Mouse (Mus musculus) hindbrain, embryonic 15.5 days (tissue): Measurements from ENCODE around the gene Npas3. TPM values are rescaled to one million over a fixed set of nuclear protein-coding genes. Genes with fewer than 3 reads are reported as not detected.

Source experiments
- ATAC-seq: fragments of 200-750 bp; cut with Nextera tagmentation; 2 replicates; pipeline ENCODE4 v1.8.0; 2017; ENCODE audit warnings: low read depth, moderate number of reproducible peaks, moderate TSS enrichment; ENCODE audit not compliant: low FRiP score
- H3K27ac ChIP-seq: fragments of 300-500 bp; sonication (generic); replicated peaks from 2 replicates; pipeline ENCODE4 v1.5.1; 2015; ENCODE audit warnings: mild to moderate bottlenecking, inconsistent platforms
- H3K27me3 ChIP-seq: fragments of 300-500 bp; sonication (generic); 2 replicates; pipeline ENCODE4 v1.6.1; 2015; ENCODE audit warnings: control low read depth, inconsistent platforms
- H3K36me3 ChIP-seq: fragments of 300-500 bp; sonication (generic); 2 replicates; pipeline ENCODE4 v1.6.1; 2015; ENCODE audit warnings: control low read depth, inconsistent platforms
- H3K4me1 ChIP-seq: fragments of 300-500 bp; sonication (generic); replicated peaks from 2 replicates; pipeline ENCODE4 v1.6.1; 2015; ENCODE audit warnings: control low read depth, inconsistent platforms
- H3K4me2 ChIP-seq: fragments of 300-500 bp; sonication (generic); 2 replicates; pipeline ENCODE4 v1.6.1; 2015; ENCODE audit warnings: moderate library complexity, mild to moderate bottlenecking, inconsistent platforms
- H3K4me3 ChIP-seq: fragments of 300-500 bp; sonication (generic); 2 replicates; pipeline ENCODE4 v1.5.1; 2015; ENCODE audit warnings: mild to moderate bottlenecking, inconsistent platforms
- H3K9ac ChIP-seq: fragments of 300-500 bp; sonication (generic); 2 replicates; pipeline ENCODE4 v1.6.1; 2015; ENCODE audit warnings: inconsistent platforms
- H3K9me3 ChIP-seq: fragments of 300-500 bp; sonication (generic); 2 replicates; pipeline ENCODE4 v1.6.1; 2016; ENCODE audit warnings: control low read depth, inconsistent platforms
- WGBS: fragments of 180-500 bp; shearing (Covaris S2); methylation state at CpG from one replicate; pipeline ENCODE4 v1.1.7; 2015; 5-methylcytosine and 5-hydroxymethylcytosine counted together
- polyA plus RNA-seq: library from polyadenylated mRNA; unstranded; fragments of >200 nt; fragmentation: Nextera tagmentation; extraction: Ambion mirVana; gene quantifications from 2 replicates; pipeline ENCODE4 v1.2.1, GENCODE M21; 2015

Npas3 gene
- polyA plus RNA-seq, 1 experiment from 2014 or later = 27.1 TPM

GRCm38 (mm10) chr12:53864436-53865136 lies 616.1 kb downstream of the Npas3 start:
- WGBS = 53% methylated on average over 5 of the region's 5 CpGs
- Histone ChIP-seq H3K9ac (no peak overlapping the region), H3K4me3 (no peak overlapping the region), H3K27ac (no peak overlapping the region), H3K4me1 (peaks cover 16% of the 10 kb centered on the region), H3K27me3 (no peaks in the 10 kb centered on the region), H3K36me3 (no peaks in the 10 kb centered on the region), H3K4me2 (no peak overlapping the region), H3K9me3 (no peaks in the 10 kb centered on the region)
- no peak for ATAC-seq

- Histone ChIP-seq H3K27ac (no peak overlapping the region), H3K4me3 (no peak overlapping the region), H3K9ac (no peak overlapping the region), H3K27me3 (no peaks in the 10 kb centered on the region), H3K36me3 (no peaks in the 10 kb centered on the region), H3K4me2 (no peak overlapping the region), H3K4me1 (peaks cover 16% of the 10 kb centered on the region), H3K9me3 (no peaks in the 10 kb centered on the region)
- ATAC-seq = no peak
- 26% methylated on average over 2 of the region's 2 CpGs for WGBS
Observed at GRCm38 (mm10) chr12:53865691-53866090, 617.2 kb downstream of the Npas3 start.

- 51% methylated on average over 4 of the region's 4 CpGs for WGBS
- Histone ChIP-seq H3K9ac (no peak overlapping the region), H3K36me3 (no peaks in the 10 kb centered on the region), H3K27me3 (no peaks in the 10 kb centered on the region), H3K4me2 (no peak overlapping the region), H3K4me1 (peaks cover 10% of the 10 kb centered on the region; the same call in 1 of the 2 replicates), H3K4me3 (no peak overlapping the region), H3K27ac (no peak overlapping the region), H3K9me3 (no peaks in the 10 kb centered on the region)
- ATAC-seq = no peak
Observed at GRCm38 (mm10) chr12:53869981-53870380, 621.5 kb downstream of the Npas3 start.

GRCm38 (mm10) chr12:53875226-53875625 lies 626.7 kb downstream of the Npas3 start:
- 0 out of 2 replicates have a peak, but pooled peaks have one; percentile 30 for ATAC-seq
- WGBS = 37% methylated on average over 3 of the region's 3 CpGs
- H3K9ac ChIP-seq = no peak overlapping the region
- no peak overlapping the region for H3K4me2 ChIP-seq
- peaks cover 6% of the 10 kb centered on the region; the same call in 1 of the 2 replicates for H3K4me1 ChIP-seq
- H3K9me3 ChIP-seq = peaks cover 4% of the 10 kb centered on the region; the same call in 1 of the 2 replicates
- H3K27ac ChIP-seq = no peak overlapping the region
- H3K4me3 ChIP-seq = no peak overlapping the region
- H3K36me3 ChIP-seq = no peaks in the 10 kb centered on the region
- H3K27me3 ChIP-seq = no peaks in the 10 kb centered on the region

GRCm38 (mm10) chr12:53876693-53877092 lies 628.2 kb downstream of the Npas3 start:
- H3K27me3 ChIP-seq = no peaks in the 10 kb centered on the region
- peaks cover 4% of the 10 kb centered on the region; the same call in 1 of the 2 replicates for H3K9me3 ChIP-seq
- H3K4me1 ChIP-seq = peaks cover 6% of the 10 kb centered on the region; the same call in 1 of the 2 replicates
- no peak for ATAC-seq
- H3K27ac ChIP-seq = no peak overlapping the region
- H3K36me3 ChIP-seq = no peaks in the 10 kb centered on the region
- H3K4me2 ChIP-seq = no peak overlapping the region
- no peak overlapping the region for H3K9ac ChIP-seq
- WGBS = 92% methylated on average over 5 of the region's 5 CpGs
- H3K4me3 ChIP-seq = no peak overlapping the region

- Histone ChIP-seq H3K4me1 (no peaks in the 10 kb centered on the region), H3K9ac (no peak overlapping the region), H3K36me3 (no peaks in the 10 kb centered on the region), H3K4me3 (no peak overlapping the region), H3K27me3 (no peaks in the 10 kb centered on the region), H3K9me3 (peaks cover 4% of the 10 kb centered on the region; the same call in 1 of the 2 replicates), H3K27ac (no peak overlapping the region), H3K4me2 (no peak overlapping the region)
- no peak for ATAC-seq
- 77% methylated on average over 4 of the region's 4 CpGs for WGBS
Observed at GRCm38 (mm10) chr12:53881684-53882083, 633.2 kb downstream of the Npas3 start.

- H3K27ac ChIP-seq = no peak overlapping the region
Observed at GRCm38 (mm10) chr12:53882863-53883262, 634.4 kb downstream of the Npas3 start.

GRCm38 (mm10) chr12:53888624-53889023 lies 640.1 kb downstream of the Npas3 start:
- Histone ChIP-seq H3K9me3 (no peaks in the 10 kb centered on the region), H3K4me3 (no peak overlapping the region), H3K27me3 (no peaks in the 10 kb centered on the region), H3K27ac (peak overlapping the region; percentile 25; the same call in 1 of the 2 replicates), H3K4me2 (no peak overlapping the region), H3K4me1 (no peaks in the 10 kb centered on the region), H3K36me3 (no peaks in the 10 kb centered on the region), H3K9ac (no peak overlapping the region)
- no peak for ATAC-seq
- WGBS = 44% methylated on average over 4 of the region's 4 CpGs

More at GRCm38 (mm10) chr12:53882863-53883262, 634.4 kb downstream of the Npas3 start:
- Histone ChIP-seq H3K4me2 (no peak overlapping the region), H3K9ac (no peak overlapping the region), H3K9me3 (peaks cover 4% of the 10 kb centered on the region; the same call in 1 of the 2 replicates), H3K4me3 (no peak overlapping the region), H3K36me3 (no peaks in the 10 kb centered on the region), H3K4me1 (no peaks in the 10 kb centered on the region), H3K27me3 (no peaks in the 10 kb centered on the region)
- ATAC-seq = no peak
- 90% methylated on average over 8 of the region's 8 CpGs for WGBS

- H3K36me3 ChIP-seq = no peaks in the 10 kb centered on the region
- ATAC-seq = no peak
- no peak overlapping the region for H3K9ac ChIP-seq
- no peak overlapping the region for H3K4me2 ChIP-seq
- WGBS = 86% methylated on average over 5 of the region's 5 CpGs
- H3K27me3 ChIP-seq = no peaks in the 10 kb centered on the region
- no peaks in the 10 kb centered on the region for H3K4me1 ChIP-seq
- H3K27ac ChIP-seq = no peak overlapping the region
- no peak overlapping the region for H3K4me3 ChIP-seq
- H3K9me3 ChIP-seq = no peaks in the 10 kb centered on the region
Observed at GRCm38 (mm10) chr12:53895909-53896308, 647.4 kb downstream of the Npas3 start.

GRCm38 (mm10) chr12:53908761-53909160 lies 660.3 kb downstream of the Npas3 start:
- Histone ChIP-seq H3K4me3 (no peak overlapping the region), H3K36me3 (no peaks in the 10 kb centered on the region), H3K27me3 (no peaks in the 10 kb centered on the region), H3K9ac (no peak overlapping the region), H3K27ac (no peak overlapping the region), H3K9me3 (no peaks in the 10 kb centered on the region), H3K4me1 (0 out of 2 replicates have a peak, but pooled peaks cover 10% of the 10 kb centered on the region), H3K4me2 (no peak overlapping the region)
- 81% methylated on average over 8 of the region's 8 CpGs for WGBS
- no peak for ATAC-seq

- no peak overlapping the region for H3K27ac ChIP-seq
- WGBS = 80% methylated on average over 2 of the region's 2 CpGs
Observed at GRCm38 (mm10) chr12:53910192-53910591, 661.7 kb downstream of the Npas3 start.

GRCm38 (mm10) chr12:53922153-53922552 lies 673.7 kb downstream of the Npas3 start:
- ATAC-seq = no peak

More at GRCm38 (mm10) chr12:53910192-53910591, 661.7 kb downstream of the Npas3 start:
- H3K4me2 ChIP-seq = no peak overlapping the region
- no peak overlapping the region for H3K9ac ChIP-seq
- no peak for ATAC-seq
- H3K36me3 ChIP-seq = no peaks in the 10 kb centered on the region
- H3K4me1 ChIP-seq = peaks cover 14% of the 10 kb centered on the region
- no peaks in the 10 kb centered on the region for H3K27me3 ChIP-seq
- H3K4me3 ChIP-seq = no peak overlapping the region
- H3K9me3 ChIP-seq = no peaks in the 10 kb centered on the region

More at GRCm38 (mm10) chr12:53922153-53922552, 673.7 kb downstream of the Npas3 start:
- no peaks in the 10 kb centered on the region for H3K27me3 ChIP-seq
- H3K4me1 ChIP-seq = peaks cover 8% of the 10 kb centered on the region
- H3K27ac ChIP-seq = no peak overlapping the region
- no peak overlapping the region for H3K9ac ChIP-seq
- no peak overlapping the region for H3K4me2 ChIP-seq
- H3K36me3 ChIP-seq = no peaks in the 10 kb centered on the region
- no peak overlapping the region for H3K4me3 ChIP-seq
- H3K9me3 ChIP-seq = no peaks in the 10 kb centered on the region
- WGBS = 85% methylated on average over 7 of the region's 7 CpGs
